Mouse (Mus musculus) urinary bladder, postnatal 14 days (tissue): Measurements from ENCODE around the gene Gm10842.

Experiments used
- DNase-seq: peaks from one replicate; pipeline ENCODE4 v3.0.0; 2021; ENCODE audit warnings: low spot score

Gene Gm10842

GRCm38 (mm10) chr11:105153068-105153833, 6.6 kb downstream of the Gm10842 start:
- peak; percentile 11 for DNase-seq

GRCm38 (mm10) chr11:105155915-105156314, 9.2 kb downstream of the Gm10842 start:
- DNase-seq, result no peak

GRCm38 (mm10) chr11:105156748-105157267, 10.1 kb downstream of the Gm10842 start:
- DNase-seq, result no peak

GRCm38 (mm10) chr11:105158047-105158446, 11.4 kb downstream of the Gm10842 start:
- no peak for DNase-seq

GRCm38 (mm10) chr11:105159673-105160360, 13.1 kb downstream of the Gm10842 start:
- DNase-seq, result no peak

GRCm38 (mm10) chr11:105161411-105161810, 14.7 kb downstream of the Gm10842 start:
- DNase-seq, result no peak

GRCm38 (mm10) chr11:105164516-105165510, 18.1 kb downstream of the Gm10842 start:
- DNase-seq, result no peak

- DNase-seq, result no peak
Observed at GRCm38 (mm10) chr11:105166780-105167179, 20.1 kb downstream of the Gm10842 start.

- DNase-seq, result no peak
Observed at GRCm38 (mm10) chr11:105178516-105178915, 31.8 kb downstream of the Gm10842 start, which contains the start of gene Tlk2. Tlk2 (plus strand) TSS chr11:105178807.

GRCm38 (mm10) chr11:105179523-105179922, 32.8 kb downstream of the Gm10842 start:
- DNase-seq, result no peak

GRCm38 (mm10) chr11:105180471-105181091, 33.9 kb downstream of the Gm10842 start:
- DNase-seq, result peak; percentile 23

- peak; percentile 92 for DNase-seq
Observed at GRCm38 (mm10) chr11:105181126-105181637, 34.5 kb downstream of the Gm10842 start.

GRCm38 (mm10) chr11:105181689-105182460, 35.2 kb downstream of the Gm10842 start:
- peak; percentile 42 for DNase-seq

GRCm38 (mm10) chr11:105182461-105182855, 35.8 kb downstream of the Gm10842 start:
- DNase-seq, result no peak

GRCm38 (mm10) chr11:105184678-105185077, 38.0 kb downstream of the Gm10842 start:
- DNase-seq, result no peak

- no peak for DNase-seq
Observed at GRCm38 (mm10) chr11:105192186-105192585, 45.5 kb downstream of the Gm10842 start.
